Mouse (Mus musculus) bone marrow macrophage, adult 2 months (primary cell): ENCODE measurements around the gene Gpr142. TPM values are rescaled to one million over a fixed set of nuclear protein-coding genes. Genes with fewer than 3 reads are reported as not detected.

Experiments
- H3K27ac ChIP-seq: 2 replicates; pipeline ENCODE4 v1.5.1; 2012; ENCODE audit warnings: low read depth, low read length; ENCODE audit not compliant: insufficient read depth
- H3K4me1 ChIP-seq: 2 replicates; pipeline ENCODE4 v1.6.1; 2012; ENCODE audit warnings: low read length; ENCODE audit not compliant: control insufficient read depth, insufficient read depth
- H3K4me3 ChIP-seq: 2 replicates; pipeline ENCODE4 v1.5.1; 2012; ENCODE audit warnings: mild to moderate bottlenecking, low read length, moderate library complexity; ENCODE audit not compliant: insufficient read depth
- CTCF ChIP-seq: IDR thresholded peaks from 2 replicates; pipeline ENCODE4 v1.5.1; 2012; ENCODE audit warnings: low read depth, mild to moderate bottlenecking, low read length, moderate library complexity
- POLR2A ChIP-seq: IDR thresholded peaks from 2 replicates; pipeline ENCODE4 v1.6.1; 2012; ENCODE audit warnings: mild to moderate bottlenecking, low read depth, low read length, borderline replicate concordance
- polyA plus RNA-seq: library from polyadenylated mRNA; stranded (reverse); fragments of >200 nt; gene quantifications from 2 replicates; pipeline ENCODE4 v1.2.4, GENCODE M21; 2012; ENCODE audit not compliant: missing spikeins, insufficient read depth, insufficient read length

Gpr142 gene
- polyA plus RNA-seq, 1 experiment = not detected

DNA sequence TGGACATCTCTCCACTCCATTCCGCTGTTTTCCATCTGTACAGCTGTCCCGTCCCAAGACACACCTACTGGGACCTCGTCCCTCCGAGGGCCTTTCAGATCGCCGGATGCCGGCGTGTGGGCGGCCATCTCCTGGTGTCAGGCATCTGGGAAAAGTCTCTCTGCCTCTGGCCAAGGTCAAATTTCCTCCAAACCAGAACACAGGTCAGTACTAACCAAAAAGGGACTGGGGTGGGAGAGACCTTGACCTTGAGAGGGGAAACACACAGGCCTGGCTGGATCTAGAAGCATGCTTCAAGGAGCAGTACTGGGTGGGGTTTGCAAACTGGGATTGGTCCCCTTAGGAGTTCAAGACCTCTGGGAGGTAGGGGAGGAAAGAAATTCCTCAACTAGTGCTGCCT, 9.0 kb upstream of the Gpr142 start:
- Histone ChIP-seq H3K4me3 (no peak overlapping the region), H3K27ac (no peak overlapping the region), H3K4me1 (peaks cover 16% of the 10 kb centered on the region)
- TF ChIP-seq CTCF (no peak), POLR2A (no peak)

DNA sequence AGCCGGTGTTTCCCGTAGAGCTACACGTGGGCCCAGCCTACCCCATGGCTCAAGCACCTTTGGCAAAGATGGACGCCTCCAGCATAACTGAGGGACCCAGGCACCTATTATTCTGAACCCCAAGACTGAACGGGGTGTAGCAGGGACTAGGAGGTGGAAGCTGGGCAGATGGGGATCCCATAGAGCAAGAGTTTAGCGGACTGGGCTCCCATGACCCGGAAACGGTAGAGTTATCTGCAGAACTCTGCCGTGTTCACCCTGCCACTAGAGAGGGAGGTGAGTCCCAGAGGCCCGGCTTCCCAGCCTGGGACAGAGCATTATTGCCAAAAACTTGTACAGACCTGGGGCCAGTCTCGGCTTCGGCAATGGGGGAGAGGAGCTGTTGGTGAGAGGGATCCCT, 8.6 kb upstream of the Gpr142 start:
- TF ChIP-seq CTCF = no peak
- Histone ChIP-seq H3K4me3 (no peak overlapping the region), H3K4me1 (peaks cover 16% of the 10 kb centered on the region), H3K27ac (no peak overlapping the region)

DNA sequence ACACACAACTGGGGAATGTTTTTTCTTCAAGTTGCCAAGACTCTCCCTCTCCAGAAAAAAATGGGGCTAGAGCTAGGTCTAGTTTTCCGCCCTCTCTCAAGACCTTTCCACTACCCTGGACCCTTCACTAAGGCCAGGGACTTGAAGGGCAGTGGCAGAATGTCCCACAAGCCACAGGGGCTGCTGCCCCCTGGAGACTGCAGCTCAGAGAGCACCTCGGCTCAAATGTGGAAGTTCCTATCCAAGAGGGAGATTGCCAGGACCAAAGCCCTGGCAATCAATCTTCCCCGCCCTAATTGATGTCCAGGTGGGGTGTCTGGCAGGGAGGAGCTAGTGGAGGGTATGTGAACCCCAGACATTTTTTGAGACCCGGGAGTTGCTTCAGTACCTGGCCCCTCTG, 7.9 kb upstream of the Gpr142 start:
- no peak overlapping the region for H3K4me3 ChIP-seq
- H3K27ac ChIP-seq = no peak overlapping the region
- peaks cover 16% of the 10 kb centered on the region for H3K4me1 ChIP-seq
- no peak for TF ChIP-seq POLR2A
- TF ChIP-seq CTCF = peak; percentile 57

DNA sequence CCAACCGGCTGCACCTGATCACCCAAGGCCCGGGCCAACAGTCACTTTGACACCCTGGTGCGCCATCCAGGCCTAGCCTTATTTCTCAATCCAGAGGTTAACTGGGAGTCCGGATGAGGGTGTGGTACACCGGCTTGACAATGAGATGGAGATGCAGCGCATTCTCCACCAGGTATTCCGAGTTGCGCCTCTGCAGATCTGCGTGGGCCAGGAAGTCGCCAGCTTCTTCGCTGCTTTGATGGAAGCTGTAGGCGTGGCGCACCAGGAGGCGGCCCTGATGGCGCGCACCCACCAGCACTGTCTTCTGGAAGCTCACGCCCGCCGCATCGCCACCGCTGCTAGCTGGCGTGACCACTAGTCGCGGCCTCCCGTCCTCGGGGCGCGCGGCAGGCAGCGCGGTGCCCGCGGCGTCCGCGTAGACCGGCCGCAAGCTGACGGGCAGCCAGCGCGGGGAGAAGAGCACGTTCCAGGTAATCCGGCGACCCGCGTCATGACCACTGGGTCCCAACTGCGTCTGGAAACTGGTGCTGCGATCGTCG, 7.3 kb upstream of the Gpr142 start:
- Histone ChIP-seq H3K4me3 (peak overlapping the region; percentile 44), H3K27ac (no peak overlapping the region), H3K4me1 (peaks cover 13% of the 10 kb centered on the region)
- TF ChIP-seq POLR2A = no peak
- no peak for TF ChIP-seq CTCF

DNA sequence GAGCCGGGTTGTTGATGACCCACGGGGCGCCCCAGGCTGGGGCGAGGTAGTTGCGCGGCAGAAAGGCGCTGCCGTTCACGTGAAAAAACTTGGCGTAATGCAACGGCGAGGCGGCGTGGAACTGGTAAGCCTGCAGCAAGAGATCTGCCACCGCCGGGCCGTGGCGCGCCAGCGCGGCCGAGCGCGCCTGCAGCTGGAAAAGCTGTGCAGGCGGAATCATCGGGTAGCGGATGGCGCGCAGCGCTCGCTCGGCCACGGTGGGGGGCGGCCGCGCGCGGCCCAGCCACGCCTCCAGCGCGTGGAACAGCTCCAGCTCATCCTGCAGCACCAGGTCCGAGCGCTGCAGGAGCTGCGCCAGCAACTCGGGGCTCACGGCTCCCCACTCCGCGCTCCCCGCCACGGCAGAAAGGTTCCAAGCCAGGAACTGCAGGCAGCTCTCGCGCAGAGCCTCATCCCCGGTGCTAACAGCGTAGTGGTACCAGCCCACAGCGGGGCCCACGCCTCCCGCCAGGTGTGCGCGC, 6.8 kb upstream of the Gpr142 start:
- peaks cover 13% of the 10 kb centered on the region for H3K4me1 ChIP-seq
- TF ChIP-seq POLR2A (no peak), CTCF (no peak)
- peak overlapping the region; percentile 44 for H3K4me3 ChIP-seq
- H3K27ac ChIP-seq = no peak overlapping the region

DNA sequence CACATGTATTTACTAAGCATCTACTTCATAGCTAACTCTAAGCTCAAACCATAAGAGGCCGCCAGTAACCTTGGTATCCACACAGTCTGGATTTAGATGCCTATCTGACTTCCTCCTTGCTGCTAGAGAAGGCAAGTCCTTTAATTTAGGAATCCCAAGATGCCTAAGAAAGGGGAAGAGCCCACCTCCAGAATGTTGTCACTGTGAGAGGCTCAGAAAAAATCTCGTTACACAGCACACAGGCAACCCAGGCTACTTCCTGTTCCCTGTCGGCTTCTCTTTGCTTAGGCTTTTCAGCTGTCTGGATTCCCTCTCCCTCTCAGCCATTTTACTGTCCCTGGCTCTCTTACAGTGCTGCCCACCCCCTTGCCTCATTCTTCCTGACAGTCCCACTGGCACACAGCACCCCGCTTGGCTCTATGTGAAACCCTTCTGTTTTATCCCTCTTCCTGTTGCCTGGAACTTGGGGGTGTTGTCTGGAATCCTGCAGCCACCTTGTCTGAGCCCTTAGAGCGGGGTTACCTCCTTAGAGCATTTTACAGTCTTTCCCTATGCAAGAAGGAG, 5.7 kb upstream of the Gpr142 start:
- Histone ChIP-seq H3K4me1 (peaks cover 13% of the 10 kb centered on the region), H3K27ac (peak overlapping the region; percentile 45; the same call in 1 of the 2 replicates), H3K4me3 (no peak overlapping the region)
- TF ChIP-seq POLR2A (no peak), CTCF (no peak)

DNA sequence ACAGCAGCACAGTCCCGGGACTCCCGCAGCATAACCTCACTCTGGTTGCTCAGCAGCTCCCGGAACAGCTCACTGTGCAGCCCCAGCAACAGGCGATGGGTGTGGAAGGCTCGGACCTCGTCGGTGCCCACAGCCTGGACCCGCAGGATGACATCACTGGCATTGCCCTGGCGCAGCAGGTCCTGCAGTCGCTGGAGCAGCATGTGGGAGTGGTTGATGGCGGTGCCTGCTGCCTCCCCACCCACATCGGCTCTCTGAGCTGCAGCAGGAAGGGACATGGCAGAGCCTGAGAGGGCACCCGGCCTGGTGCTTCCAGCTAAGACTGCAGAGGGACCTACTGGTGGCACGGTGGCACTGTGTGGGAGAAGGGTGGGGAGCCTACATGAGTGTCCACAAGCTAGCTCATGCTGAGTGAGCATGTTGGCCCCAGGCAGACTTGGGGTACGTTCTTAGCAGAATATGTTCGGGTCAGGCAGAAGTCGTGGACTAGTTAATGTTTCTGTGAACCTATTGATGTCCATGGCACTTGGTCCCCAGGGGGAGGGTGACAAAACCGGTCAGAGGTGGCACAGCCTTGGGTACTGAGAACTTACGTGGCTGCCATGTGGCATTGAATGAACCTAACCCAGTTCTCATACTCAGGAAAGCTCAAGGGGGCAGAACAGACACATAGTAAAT, 4.7 kb upstream of the Gpr142 start:
- peaks cover 13% of the 10 kb centered on the region for H3K4me1 ChIP-seq
- H3K4me3 ChIP-seq = no peak overlapping the region
- TF ChIP-seq POLR2A (no peak), CTCF (no peak)
- H3K27ac ChIP-seq = no peak overlapping the region

DNA sequence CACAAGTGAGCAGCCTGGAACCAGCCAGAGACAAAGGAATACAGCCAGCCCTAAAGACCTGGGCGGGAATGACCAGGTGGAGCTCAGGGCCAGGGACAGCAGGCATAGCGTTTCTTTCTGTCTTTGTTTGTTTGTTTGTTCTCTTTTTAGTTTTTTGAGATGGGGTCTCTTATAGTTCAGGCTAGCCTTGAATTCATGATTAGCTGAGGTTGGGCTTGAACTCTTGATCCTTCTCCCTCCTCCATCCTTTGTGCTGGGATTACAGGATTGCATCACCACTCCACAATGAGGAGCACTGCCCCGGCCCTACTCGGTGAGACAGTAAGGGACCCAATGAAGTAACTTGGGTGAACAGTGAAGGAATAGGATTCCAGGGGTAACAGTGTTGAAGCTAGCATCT, 4.0 kb upstream of the Gpr142 start:
- TF ChIP-seq CTCF (no peak), POLR2A (no peak)
- no peak overlapping the region for H3K27ac ChIP-seq
- peaks cover 13% of the 10 kb centered on the region for H3K4me1 ChIP-seq
- no peak overlapping the region for H3K4me3 ChIP-seq

DNA sequence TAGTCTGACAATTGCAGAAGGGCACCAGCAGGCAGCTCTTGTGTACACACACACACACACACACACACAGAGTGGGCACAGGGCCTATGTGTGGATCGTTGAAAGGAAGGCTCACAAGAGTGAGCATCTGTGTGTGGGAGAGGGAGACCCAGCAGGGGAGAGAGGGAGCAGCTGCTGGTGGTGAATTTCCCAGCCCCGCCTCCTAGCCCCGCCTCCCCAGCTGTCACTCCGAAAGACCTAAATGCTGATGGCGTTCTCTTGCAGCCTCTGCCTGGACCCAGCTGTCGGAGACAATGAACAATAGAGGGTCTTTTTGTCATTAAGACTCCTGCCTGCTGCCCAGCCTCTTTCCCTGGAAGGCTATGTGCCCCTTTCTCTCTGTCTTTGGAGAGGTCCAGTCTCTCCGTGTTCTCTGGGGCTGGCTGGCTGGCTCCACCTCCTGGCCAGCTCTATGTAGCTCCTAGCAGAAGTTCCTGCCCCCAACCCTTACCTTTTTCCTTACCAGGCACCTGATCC, 3.4 kb upstream of the Gpr142 start:
- Histone ChIP-seq H3K4me3 (peak overlapping the region; percentile 48), H3K27ac (no peak overlapping the region), H3K4me1 (peaks cover 13% of the 10 kb centered on the region)
- TF ChIP-seq CTCF (peak; percentile 18; the same call in 1 of the 2 replicates), POLR2A (no peak)

DNA sequence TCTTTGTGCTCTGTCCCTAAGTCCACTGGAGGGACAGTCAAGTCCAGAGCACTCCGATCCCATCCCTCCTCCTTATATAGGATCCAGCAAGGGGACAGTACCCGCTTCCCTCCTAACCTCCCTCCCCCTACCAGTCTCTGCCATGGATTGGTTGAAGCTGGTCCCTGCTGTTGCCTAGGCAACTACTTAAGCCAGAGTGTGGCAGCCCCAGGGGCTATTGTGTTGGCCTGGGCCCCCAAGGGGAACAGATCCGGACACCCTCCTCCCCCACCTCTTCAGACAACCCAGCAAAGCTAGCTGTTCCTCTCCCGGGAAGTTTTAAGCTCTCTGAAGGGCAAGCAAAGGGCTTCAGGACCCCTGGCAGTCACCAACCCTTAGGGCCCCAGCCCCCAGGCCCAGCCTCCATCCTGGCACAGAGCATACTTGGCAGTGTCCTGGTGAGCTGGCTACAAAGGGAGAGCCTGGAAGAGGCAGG, 2.8 kb upstream of the Gpr142 start, which contains the start of gene Btbd17:
Gene Btbd17, minus strand, starts transcription at position 98 of the 475 bp plus-strand sequence.
- H3K27ac ChIP-seq = no peak within 1 kb of the TSS
- TF ChIP-seq CTCF (no peak), POLR2A (no peak)
- H3K4me1 ChIP-seq = peaks cover 13% of the 10 kb centered on the region
- H3K4me3 ChIP-seq = peak within 1 kb of the TSS; percentile 48
